Mouse (Mus musculus) heart, postnatal 0 days (tissue): ENCODE data around the gene Lrrc25.

Source experiments
- CTCF ChIP-seq: IDR thresholded peaks from 2 replicates; pipeline ENCODE4 v1.5.1; 2016; ENCODE audit warnings: antibody characterized with exemption, control low read depth, low read depth
- EP300 ChIP-seq: IDR thresholded peaks from 2 replicates; pipeline ENCODE4 v1.6.1; 2016; ENCODE audit warnings: antibody characterized with exemption, low read depth

- TF ChIP-seq CTCF (no peak), EP300 (no peak)
Measured at GRCm38 (mm10) chr8:70664631-70665030, 48.7 kb downstream of the Lrrc25 start.
